Mouse (Mus musculus) ovary, postnatal 14 days (tissue): ENCODE measurements around the gene Hyal3.

ENCODE experiments used
- DNase-seq: peaks from one replicate; pipeline ENCODE4 v3.0.0; 2022; ENCODE audit warnings: low spot score

The Hyal3 gene

GRCm38 (mm10) chr9:107594281-107595062 lies 13.9 kb downstream of the Hyal3 start:
- no peak for DNase-seq

- no peak for DNase-seq
Observed at GRCm38 (mm10) chr9:107596619-107597569, 16.3 kb downstream of the Hyal3 start.

GRCm38 (mm10) chr9:107598385-107598784 lies 17.8 kb downstream of the Hyal3 start:
- no peak for DNase-seq

GRCm38 (mm10) chr9:107599433-107599832 lies 18.8 kb downstream of the Hyal3 start:
- DNase-seq = no peak

GRCm38 (mm10) chr9:107599842-107600241 lies 19.2 kb downstream of the Hyal3 start:
- no peak for DNase-seq

GRCm38 (mm10) chr9:107600745-107601144 lies 20.1 kb downstream of the Hyal3 start:
- no peak for DNase-seq

- DNase-seq = no peak
Observed at GRCm38 (mm10) chr9:107601275-107601674, 20.7 kb downstream of the Hyal3 start.

GRCm38 (mm10) chr9:107602068-107602648 lies 21.5 kb downstream of the Hyal3 start:
- DNase-seq = peak; percentile 97

- DNase-seq = no peak
Observed at GRCm38 (mm10) chr9:107603251-107603650, 22.6 kb downstream of the Hyal3 start.

GRCm38 (mm10) chr9:107605041-107605661 lies 24.5 kb downstream of the Hyal3 start:
- DNase-seq = no peak

- no peak for DNase-seq
Observed at GRCm38 (mm10) chr9:107606591-107606990, 26.0 kb downstream of the Hyal3 start.

GRCm38 (mm10) chr9:107607036-107607435 lies 26.4 kb downstream of the Hyal3 start:
- DNase-seq = no peak

- DNase-seq = no peak
Observed at GRCm38 (mm10) chr9:107607653-107608245, 27.1 kb downstream of the Hyal3 start.

GRCm38 (mm10) chr9:107608741-107609432 lies 28.3 kb downstream of the Hyal3 start, which contains the start of gene Sema3b:
Gene Sema3b (minus strand): TSS chr9:107609229.
- no peak for DNase-seq

GRCm38 (mm10) chr9:107609433-107609830 lies 28.8 kb downstream of the Hyal3 start:
- no peak for DNase-seq

GRCm38 (mm10) chr9:107611456-107612190 lies 31.0 kb downstream of the Hyal3 start:
- no peak for DNase-seq

GRCm38 (mm10) chr9:107612191-107612944 lies 31.8 kb downstream of the Hyal3 start:
- DNase-seq = peak; percentile 98

GRCm38 (mm10) chr9:107612945-107613569 lies 32.4 kb downstream of the Hyal3 start:
- no peak for DNase-seq

- DNase-seq = no peak
Observed at GRCm38 (mm10) chr9:107615035-107615434, 34.4 kb downstream of the Hyal3 start.
